Mouse (Mus musculus): Measurements from ENCODE around the gene Tent5b. TPM values are rescaled to one million over a fixed set of nuclear protein-coding genes. Genes with fewer than 3 reads are reported as not detected.

Tent5b gene
- polyA plus RNA-seq, 1 experiment = 35.7 TPM

GRCm38 (mm10) chr4:133451536-133451935 lies 28.4 kb upstream of the Tent5b start:
- H3K27me3 ChIP-seq (ENCODE audit: control insufficient read depth, insufficient read depth, low read length) = no peaks in the 10 kb centered on the region
- H3K36me3 ChIP-seq (ENCODE audit: control insufficient read depth, insufficient read depth, low read length) = no peaks in the 10 kb centered on the region
- peaks cover 5% of the 10 kb centered on the region for H3K4me1 ChIP-seq (ENCODE audit: control insufficient read depth, insufficient read depth, low read length)
- no peak overlapping the region for H3K27ac ChIP-seq (ENCODE audit: control insufficient read depth, insufficient read depth, low read depth, low read length)
- H3K4me3 ChIP-seq (ENCODE audit: control insufficient read depth, low read depth, low read length) = no peak overlapping the region
- TF ChIP-seq POLR2A (IDR thresholded peaks at IDR 0.05; ENCODE audit: control insufficient read depth, low read depth, low read length) = no peak
- peak; percentile 91 for TF ChIP-seq CTCF (IDR thresholded peaks at IDR 0.05; ENCODE audit: control insufficient read depth, insufficient read depth, insufficient replicate concordance, low read depth, low read length)

GRCm38 (mm10) chr4:133452433-133452832 lies 27.5 kb upstream of the Tent5b start:
- Histone ChIP-seq H3K36me3 (ENCODE audit: control insufficient read depth, insufficient read depth, low read length) (no peaks in the 10 kb centered on the region), H3K27ac (ENCODE audit: control insufficient read depth, insufficient read depth, low read depth, low read length) (no peak overlapping the region), H3K4me3 (ENCODE audit: control insufficient read depth, low read depth, low read length) (no peak overlapping the region), H3K4me1 (ENCODE audit: control insufficient read depth, insufficient read depth, low read length) (peaks cover 5% of the 10 kb centered on the region), H3K27me3 (ENCODE audit: control insufficient read depth, insufficient read depth, low read length) (no peaks in the 10 kb centered on the region)
- TF ChIP-seq POLR2A (IDR thresholded peaks at IDR 0.05; ENCODE audit: control insufficient read depth, low read depth, low read length) (no peak), CTCF (IDR thresholded peaks at IDR 0.05; ENCODE audit: control insufficient read depth, insufficient read depth, insufficient replicate concordance, low read depth, low read length) (no peak)

- H3K27ac ChIP-seq (ENCODE audit: control insufficient read depth, insufficient read depth, low read depth, low read length) = no peak overlapping the region
- H3K27me3 ChIP-seq (ENCODE audit: control insufficient read depth, insufficient read depth, low read length) = no peaks in the 10 kb centered on the region
- no peaks in the 10 kb centered on the region for H3K36me3 ChIP-seq (ENCODE audit: control insufficient read depth, insufficient read depth, low read length)
- H3K4me3 ChIP-seq (ENCODE audit: control insufficient read depth, low read depth, low read length) = no peak overlapping the region
- no peak for TF ChIP-seq CTCF (IDR thresholded peaks at IDR 0.05; ENCODE audit: control insufficient read depth, insufficient read depth, insufficient replicate concordance, low read depth, low read length)
- TF ChIP-seq POLR2A (IDR thresholded peaks at IDR 0.05; ENCODE audit: control insufficient read depth, low read depth, low read length) = no peak
- peaks cover 4% of the 10 kb centered on the region for H3K4me1 ChIP-seq (ENCODE audit: control insufficient read depth, insufficient read depth, low read length)
Observed at GRCm38 (mm10) chr4:133458044-133458443, 21.9 kb upstream of the Tent5b start.

GRCm38 (mm10) chr4:133460006-133460405 lies 19.9 kb upstream of the Tent5b start:
- Histone ChIP-seq H3K36me3 (ENCODE audit: control insufficient read depth, insufficient read depth, low read length) (no peaks in the 10 kb centered on the region), H3K27me3 (ENCODE audit: control insufficient read depth, insufficient read depth, low read length) (no peaks in the 10 kb centered on the region), H3K27ac (ENCODE audit: control insufficient read depth, insufficient read depth, low read depth, low read length) (no peak overlapping the region), H3K4me3 (ENCODE audit: control insufficient read depth, low read depth, low read length) (no peak overlapping the region), H3K4me1 (ENCODE audit: control insufficient read depth, insufficient read depth, low read length) (peaks cover 4% of the 10 kb centered on the region)
- TF ChIP-seq POLR2A (IDR thresholded peaks at IDR 0.05; ENCODE audit: control insufficient read depth, low read depth, low read length) (no peak), CTCF (IDR thresholded peaks at IDR 0.05; ENCODE audit: control insufficient read depth, insufficient read depth, insufficient replicate concordance, low read depth, low read length) (no peak)

- Histone ChIP-seq H3K4me1 (ENCODE audit: control insufficient read depth, insufficient read depth, low read length) (peaks cover 4% of the 10 kb centered on the region), H3K27ac (ENCODE audit: control insufficient read depth, insufficient read depth, low read depth, low read length) (no peak overlapping the region), H3K36me3 (ENCODE audit: control insufficient read depth, insufficient read depth, low read length) (no peaks in the 10 kb centered on the region), H3K4me3 (ENCODE audit: control insufficient read depth, low read depth, low read length) (no peak overlapping the region), H3K27me3 (ENCODE audit: control insufficient read depth, insufficient read depth, low read length) (no peaks in the 10 kb centered on the region)
- TF ChIP-seq POLR2A (IDR thresholded peaks at IDR 0.05; ENCODE audit: control insufficient read depth, low read depth, low read length) (no peak), CTCF (IDR thresholded peaks at IDR 0.05; ENCODE audit: control insufficient read depth, insufficient read depth, insufficient replicate concordance, low read depth, low read length) (no peak)
Observed at GRCm38 (mm10) chr4:133460796-133461325, 19.1 kb upstream of the Tent5b start.

- Histone ChIP-seq H3K27ac (ENCODE audit: control insufficient read depth, insufficient read depth, low read depth, low read length) (no peak overlapping the region), H3K4me1 (ENCODE audit: control insufficient read depth, insufficient read depth, low read length) (peaks cover 4% of the 10 kb centered on the region), H3K4me3 (ENCODE audit: control insufficient read depth, low read depth, low read length) (no peak overlapping the region), H3K27me3 (ENCODE audit: control insufficient read depth, insufficient read depth, low read length) (no peaks in the 10 kb centered on the region), H3K36me3 (ENCODE audit: control insufficient read depth, insufficient read depth, low read length) (no peaks in the 10 kb centered on the region)
- TF ChIP-seq POLR2A (IDR thresholded peaks at IDR 0.05; ENCODE audit: control insufficient read depth, low read depth, low read length) = no peak
- no peak for TF ChIP-seq CTCF (IDR thresholded peaks at IDR 0.05; ENCODE audit: control insufficient read depth, insufficient read depth, insufficient replicate concordance, low read depth, low read length)
Observed at GRCm38 (mm10) chr4:133461362-133461761, 18.6 kb upstream of the Tent5b start.

GRCm38 (mm10) chr4:133463184-133463583 lies 16.7 kb upstream of the Tent5b start:
- Histone ChIP-seq H3K27me3 (ENCODE audit: control insufficient read depth, insufficient read depth, low read length) (no peaks in the 10 kb centered on the region), H3K27ac (ENCODE audit: control insufficient read depth, insufficient read depth, low read depth, low read length) (no peak overlapping the region), H3K4me1 (ENCODE audit: control insufficient read depth, insufficient read depth, low read length) (peaks cover 9% of the 10 kb centered on the region), H3K4me3 (ENCODE audit: control insufficient read depth, low read depth, low read length) (no peak overlapping the region), H3K36me3 (ENCODE audit: control insufficient read depth, insufficient read depth, low read length) (no peaks in the 10 kb centered on the region)
- TF ChIP-seq POLR2A (IDR thresholded peaks at IDR 0.05; ENCODE audit: control insufficient read depth, low read depth, low read length) (no peak), CTCF (IDR thresholded peaks at IDR 0.05; ENCODE audit: control insufficient read depth, insufficient read depth, insufficient replicate concordance, low read depth, low read length) (no peak)

- Histone ChIP-seq H3K4me3 (ENCODE audit: control insufficient read depth, low read depth, low read length) (peak overlapping the region; percentile 58), H3K27me3 (ENCODE audit: control insufficient read depth, insufficient read depth, low read length) (no peaks in the 10 kb centered on the region), H3K4me1 (ENCODE audit: control insufficient read depth, insufficient read depth, low read length) (peaks cover 5% of the 10 kb centered on the region), H3K27ac (ENCODE audit: control insufficient read depth, insufficient read depth, low read depth, low read length) (no peak overlapping the region), H3K36me3 (ENCODE audit: control insufficient read depth, insufficient read depth, low read length) (no peaks in the 10 kb centered on the region)
- TF ChIP-seq POLR2A (IDR thresholded peaks at IDR 0.05; ENCODE audit: control insufficient read depth, low read depth, low read length) (no peak), CTCF (IDR thresholded peaks at IDR 0.05; ENCODE audit: control insufficient read depth, insufficient read depth, insufficient replicate concordance, low read depth, low read length) (no peak)
Observed at GRCm38 (mm10) chr4:133468080-133468479, 11.9 kb upstream of the Tent5b start.

All from testis, adult 2 months (tissue).